Mouse (Mus musculus) limb, embryonic 12.5 days (tissue): ENCODE results near the gene Adam6b. TPM values are rescaled to one million over a fixed set of nuclear protein-coding genes. Genes with fewer than 3 reads are reported as not detected.

ENCODE experiments used
- polyA plus RNA-seq: library from polyadenylated mRNA; unstranded; fragments of >200 nt; fragmentation: Nextera tagmentation; extraction: Ambion mirVana; gene quantifications from 2 replicates; pipeline ENCODE4 v1.2.1, GENCODE M21; 2016

The Adam6b gene
- polyA plus RNA-seq, 1 experiment from 2014 or later, result not detected

Other genes with a start within 250 kb of the Adam6b start
- gene Adam6a, start 54.4 kb downstream of the Adam6b start, polyA plus RNA-seq, result not detected in 2 replicates